Mouse (Mus musculus): ENCODE measurements around the gene Trmu. TPM values are rescaled to one million over a fixed set of nuclear protein-coding genes. Genes with fewer than 3 reads are reported as not detected.
A peak's percentile ranks its signal among the peaks of the same experiment; 100 is the strongest.

Trmu gene
- total and polyA plus RNA-seq, 2 experiments from 2014 or later: 31.4 to 32.3 TPM

GRCm38 (mm10) chr15:85896284-85896683 is 17.2 kb downstream of the Trmu start:
- TF ChIP-seq CTCF (IDR thresholded peaks at IDR 0.05; ENCODE audit: low read depth): peak; percentile 98
- peak; percentile 35; the same call in 1 of the 2 replicates for ATAC-seq
- H3K9ac ChIP-seq: no peak overlapping the region
- H3K4me1 ChIP-seq (ENCODE audit: insufficient read depth): no peaks in the 10 kb centered on the region
- H3K36me3 ChIP-seq (ENCODE audit: insufficient read depth): peaks cover 58% of the 10 kb centered on the region
- peak; percentile 90 for DNase-seq
- H3K9me3 ChIP-seq (ENCODE audit: low read length): no peaks in the 10 kb centered on the region
- WGBS: 7% methylated on average over 8 of the region's 8 CpGs
- no peak overlapping the region for H3K27ac ChIP-seq (ENCODE audit: low read depth, low read length)
- H3K27me3 ChIP-seq (ENCODE audit: insufficient read depth, low read length): no peaks in the 10 kb centered on the region
- no peak overlapping the region for H3K4me3 ChIP-seq (ENCODE audit: low read depth, low read length)
- H3K4me2 ChIP-seq (ENCODE audit: low read depth): no peak overlapping the region

- Histone ChIP-seq H3K4me2 (ENCODE audit: low read depth) (no peak overlapping the region), H3K4me1 (ENCODE audit: insufficient read depth) (no peaks in the 10 kb centered on the region), H3K36me3 (ENCODE audit: insufficient read depth) (peaks cover 58% of the 10 kb centered on the region), H3K4me3 (ENCODE audit: low read depth, low read length) (no peak overlapping the region), H3K9ac (no peak overlapping the region), H3K9me3 (ENCODE audit: low read length) (no peaks in the 10 kb centered on the region), H3K27me3 (ENCODE audit: insufficient read depth, low read length) (no peaks in the 10 kb centered on the region), H3K27ac (ENCODE audit: low read depth, low read length) (no peak overlapping the region)
- ATAC-seq: no peak
- DNase-seq: no peak
- WGBS: 73% methylated on average over 10 of the region's 10 CpGs
- TF ChIP-seq CTCF (IDR thresholded peaks at IDR 0.05; ENCODE audit: low read depth): no peak
These were observed 18.0 kb downstream of the Trmu start for GRCm38 (mm10) chr15:85897113-85897512.

GRCm38 (mm10) chr15:85899396-85899795 is 20.3 kb downstream of the Trmu start:
- Histone ChIP-seq H3K4me1 (ENCODE audit: insufficient read depth) (no peaks in the 10 kb centered on the region), H3K4me3 (ENCODE audit: low read depth, low read length) (no peak overlapping the region), H3K36me3 (ENCODE audit: insufficient read depth) (peaks cover 35% of the 10 kb centered on the region), H3K4me2 (ENCODE audit: low read depth) (no peak overlapping the region), H3K9ac (no peak overlapping the region), H3K9me3 (ENCODE audit: low read length) (no peaks in the 10 kb centered on the region), H3K27ac (ENCODE audit: low read depth, low read length) (0 out of 2 replicates have a peak overlapping the region, but pooled peaks have one; percentile 3), H3K27me3 (ENCODE audit: insufficient read depth, low read length) (no peaks in the 10 kb centered on the region)
- ATAC-seq (peak; percentile 49; the same call in 1 of the 2 replicates), DNase-seq (no peak)
- TF ChIP-seq CTCF (IDR thresholded peaks at IDR 0.05; ENCODE audit: low read depth): no peak
- WGBS: 28% methylated on average over 6 of the region's 6 CpGs

GRCm38 (mm10) chr15:85900318-85900717 is 21.2 kb downstream of the Trmu start:
- Histone ChIP-seq H3K4me3 (ENCODE audit: low read depth, low read length) (no peak overlapping the region), H3K9ac (no peak overlapping the region), H3K36me3 (ENCODE audit: insufficient read depth) (peaks cover 26% of the 10 kb centered on the region), H3K27ac (ENCODE audit: low read depth, low read length) (no peak overlapping the region), H3K27me3 (ENCODE audit: insufficient read depth, low read length) (no peaks in the 10 kb centered on the region), H3K4me1 (ENCODE audit: insufficient read depth) (no peaks in the 10 kb centered on the region), H3K9me3 (ENCODE audit: low read length) (no peaks in the 10 kb centered on the region), H3K4me2 (ENCODE audit: low read depth) (no peak overlapping the region)
- WGBS: 57% methylated on average over 8 of the region's 8 CpGs
- TF ChIP-seq CTCF (IDR thresholded peaks at IDR 0.05; ENCODE audit: low read depth): no peak
- DNase-seq (no peak), ATAC-seq (0 out of 2 replicates have a peak, but pooled peaks have one; percentile 7)

GRCm38 (mm10) chr15:85900801-85901200 is 21.7 kb downstream of the Trmu start:
- no peak for TF ChIP-seq CTCF (IDR thresholded peaks at IDR 0.05; ENCODE audit: low read depth)
- no peak overlapping the region for H3K27ac ChIP-seq (ENCODE audit: low read depth, low read length)
- 81% methylated on average over 12 of the region's 12 CpGs for WGBS

GRCm38 (mm10) chr15:85902505-85902904 is 23.4 kb downstream of the Trmu start:
- H3K27me3 ChIP-seq (ENCODE audit: insufficient read depth, low read length): no peaks in the 10 kb centered on the region
- peaks cover 10% of the 10 kb centered on the region for H3K36me3 ChIP-seq (ENCODE audit: insufficient read depth)
- H3K9ac ChIP-seq: no peak overlapping the region
- H3K4me2 ChIP-seq (ENCODE audit: low read depth): no peak overlapping the region
- H3K27ac ChIP-seq (ENCODE audit: low read depth, low read length): no peak overlapping the region
- DNase-seq (no peak), ATAC-seq (no peak)
- 83% methylated on average over 10 of the region's 10 CpGs for WGBS
- no peak overlapping the region for H3K4me3 ChIP-seq (ENCODE audit: low read depth, low read length)
- H3K4me1 ChIP-seq (ENCODE audit: insufficient read depth): no peaks in the 10 kb centered on the region
- no peak for TF ChIP-seq CTCF (IDR thresholded peaks at IDR 0.05; ENCODE audit: low read depth)
- H3K9me3 ChIP-seq (ENCODE audit: low read length): no peaks in the 10 kb centered on the region

More at GRCm38 (mm10) chr15:85900801-85901200, 21.7 kb downstream of the Trmu start:
- Histone ChIP-seq H3K36me3 (ENCODE audit: insufficient read depth) (peaks cover 21% of the 10 kb centered on the region), H3K4me3 (ENCODE audit: low read depth, low read length) (no peak overlapping the region), H3K4me1 (ENCODE audit: insufficient read depth) (no peaks in the 10 kb centered on the region), H3K9me3 (ENCODE audit: low read length) (no peaks in the 10 kb centered on the region), H3K9ac (no peak overlapping the region), H3K27me3 (ENCODE audit: insufficient read depth, low read length) (no peaks in the 10 kb centered on the region), H3K4me2 (ENCODE audit: low read depth) (no peak overlapping the region)
- DNase-seq (no peak), ATAC-seq (no peak)

GRCm38 (mm10) chr15:85903826-85904225 is 24.7 kb downstream of the Trmu start:
- peak; percentile 69 for TF ChIP-seq CTCF (IDR thresholded peaks at IDR 0.05; ENCODE audit: low read depth)
- Histone ChIP-seq H3K36me3 (ENCODE audit: insufficient read depth) (peaks cover 2% of the 10 kb centered on the region), H3K9ac (no peak overlapping the region), H3K27ac (ENCODE audit: low read depth, low read length) (no peak overlapping the region), H3K27me3 (ENCODE audit: insufficient read depth, low read length) (no peaks in the 10 kb centered on the region), H3K4me1 (ENCODE audit: insufficient read depth) (no peaks in the 10 kb centered on the region), H3K9me3 (ENCODE audit: low read length) (no peaks in the 10 kb centered on the region), H3K4me3 (ENCODE audit: low read depth, low read length) (no peak overlapping the region), H3K4me2 (ENCODE audit: low read depth) (no peak overlapping the region)
- DNase-seq (no peak), ATAC-seq (no peak)
- 68% methylated on average over 8 of the region's 8 CpGs for WGBS

Measured in forebrain, postnatal 0 days (tissue).